In genomic region chr19:36495555-36495954, GRCm38 (mm10) we compare ENCODE assay signal across 23 mouse cellular contexts. TPM values are rescaled to one million over a fixed set of nuclear protein-coding genes. Genes with fewer than 3 reads are reported as not detected.
A peak's percentile ranks its signal among the peaks of the same experiment; 100 is the strongest.
DNase-seq lines count a peak whose midpoint lies in the region; ATAC-seq and TF ChIP-seq lines count a peak whose summit lies in the region.
"Had no signal": no experiment of that assay in that cellular context is flagged by ENCODE, and none has a peak within 500 bp of the region (broad histone marks: within the 10 kb centered on the region; RNA-seq: fewer than 3 reads in every experiment).

No protein-coding gene starts in this region.

- TF ChIP-seq CTCF in lung, postnatal 0 days (IDR thresholded peaks at IDR 0.05): no peak

- ATAC-seq in lung, postnatal 0 days: no peak
- ATAC-seq in granulocyte monocyte progenitor cell, adult 5-6 weeks (replicated peaks; ENCODE audit: poor library complexity, severe bottlenecking): peak; percentile 46
- ATAC-seq: inflammation-experienced regulatory T-cells, adult 6 months; midbrain, embryonic 16.5 days had no signal

- H3K9me3 ChIP-seq in lung, postnatal 0 days (ENCODE audit: low read length): no peaks in the 10 kb centered on the region
- H3K9me3 ChIP-seq: G1E; hindbrain, embryonic 12.5 days; limb, embryonic 13.5 days; liver, embryonic 13.5 days had no signal

- WGBS in lung, postnatal 0 days: 41% methylated on average over 3 of the region's 3 CpGs

- no peak overlapping the region for H3K4me3 ChIP-seq in lung, postnatal 0 days (ENCODE audit: low read depth, low read length)
- H3K4me3 ChIP-seq: hindbrain, embryonic 12.5 days; limb, embryonic 13.5 days; liver, embryonic 13.5 days had no signal

- no peaks in the 10 kb centered on the region for H3K36me3 ChIP-seq in lung, postnatal 0 days (ENCODE audit: insufficient read depth, low read length)
- H3K36me3 ChIP-seq: G1E; hindbrain, embryonic 12.5 days; limb, embryonic 13.5 days; liver, embryonic 13.5 days had no signal

- peak; percentile 43 for DNase-seq in layer of hippocampus, adult 11-12 months (ENCODE audit: low spot score)
- no peak for DNase-seq in layer of hippocampus, adult 9-10 months (ENCODE audit: low spot score)
- peak; percentile 9 for DNase-seq in lung, postnatal 0 days (ENCODE audit: low spot score)
- no peak for DNase-seq in lung, postnatal 4 days
- DNase-seq in telencephalon, adult 2 months (ENCODE audit: low read depth, low spot score): peak; percentile 87
- DNase-seq in embryo, embryonic 10.5 days (ENCODE audit: low spot score): no peak
- DNase-seq in adipocyte (ENCODE audit: low spot score): no peak
- DNase-seq: adrenal gland, postnatal 25 days; cerebellum, adult 18-20 months; cerebellum, postnatal 25 days; gastrocnemius, postnatal 36 days; kidney, adult 8-10 months; kidney, postnatal 14 days; liver, embryonic 13.5 days; lung, embryonic 14.5 days; spleen, adult 18-20 months; thymus, postnatal 36 days had no signal

- H3K27me3 ChIP-seq in lung, postnatal 0 days (replicated peaks; ENCODE audit: insufficient read depth, low read length): no peaks in the 10 kb centered on the region
- H3K27me3 ChIP-seq: hindbrain, embryonic 12.5 days; limb, embryonic 13.5 days; liver, embryonic 13.5 days had no signal

- H3K4me2 ChIP-seq in lung, postnatal 0 days (replicated peaks; ENCODE audit: low read depth, low read length): no peak overlapping the region
- H3K4me2 ChIP-seq: hindbrain, embryonic 12.5 days; limb, embryonic 13.5 days; liver, embryonic 13.5 days; lung, embryonic 14.5 days had no signal

- no peaks in the 10 kb centered on the region for H3K4me1 ChIP-seq in lung, postnatal 0 days (ENCODE audit: insufficient read depth, low read depth, low read length)
- H3K4me1 ChIP-seq: hindbrain, embryonic 12.5 days; limb, embryonic 13.5 days; liver, embryonic 13.5 days had no signal

- H3K9ac ChIP-seq in lung, postnatal 0 days (replicated peaks; ENCODE audit: low read depth): no peak overlapping the region
- H3K9ac ChIP-seq: hindbrain, embryonic 12.5 days; limb, embryonic 13.5 days; liver, embryonic 13.5 days; lung, embryonic 14.5 days had no signal

- TF ChIP-seq EP300 in lung, postnatal 0 days (IDR thresholded peaks at IDR 0.05): no peak

- no peak overlapping the region for H3K27ac ChIP-seq in lung, postnatal 0 days (ENCODE audit: low read length)
- H3K27ac ChIP-seq: hindbrain, embryonic 12.5 days; limb, embryonic 13.5 days; liver, embryonic 13.5 days had no signal

RNA-seq across cellular contexts. Expression of gene Hectd2, which starts 58.9 kb away (rescaled TPM):
- polyA plus RNA-seq in lung, postnatal 0 days (2015; fragmentation: Nextera tagmentation; extraction: Ambion mirVana): 1.4 and 1.6 TPM in 2 replicates
- total RNA-seq in granulocyte monocyte progenitor cell, adult 5-6 weeks (2014; fragmentation: Nextera tagmentation): 3.0 and 4.5 TPM in 2 replicates
- total RNA-seq in granulocyte monocyte progenitor cell, adult 5-6 weeks (2017): 2.1 and 2.4 TPM in 2 replicates

Comparison
In these comparisons a context has a peak if more than half of its experiments do, and no peak if none do; other contexts are left out.
1. DNase-seq: peak in layer of hippocampus, adult 11-12 months (single experiment), lung, postnatal 0 days (single experiment) and telencephalon, adult 2 months (single experiment); none in layer of hippocampus, adult 9-10 months (single experiment), lung, postnatal 4 days (0 of 2), embryo, embryonic 10.5 days (single experiment) and adipocyte (single experiment).